Mouse (Mus musculus): Measurements from ENCODE around the gene Lamc3.

Gene Lamc3

GRCm38 (mm10) chr2:31925936-31926335 is 38.8 kb downstream of the Lamc3 start:
- intact Hi-C loops (cut with DNase I), result no loop called here

- intact Hi-C loops (cut with DNase I), result no loop called here
Measured at GRCm38 (mm10) chr2:31929664-31930063, 42.6 kb downstream of the Lamc3 start.

- intact Hi-C loops (cut with DNase I), result no loop called here
Measured at GRCm38 (mm10) chr2:31934551-31934950, 47.5 kb downstream of the Lamc3 start.

- intact Hi-C loops (cut with DNase I), result no loop called here
Measured at GRCm38 (mm10) chr2:31935054-31935453, 48.0 kb downstream of the Lamc3 start.

- intact Hi-C loops (cut with DNase I), result no loop called here
Measured at GRCm38 (mm10) chr2:31938298-31938697, 51.2 kb downstream of the Lamc3 start.

GRCm38 (mm10) chr2:31943011-31943410 is 55.9 kb downstream of the Lamc3 start:
- intact Hi-C loops (cut with DNase I), result no loop called here

- intact Hi-C loops (cut with DNase I), result no loop called here
Measured at GRCm38 (mm10) chr2:31945580-31945979, 58.5 kb downstream of the Lamc3 start.

- intact Hi-C loops (cut with DNase I), result no loop called here
Measured at GRCm38 (mm10) chr2:31948392-31948791, 61.3 kb downstream of the Lamc3 start.

- intact Hi-C loops (cut with DNase I), result no loop called here
Measured at GRCm38 (mm10) chr2:31948801-31949200, 61.7 kb downstream of the Lamc3 start.

- intact Hi-C loops (cut with DNase I), result no loop called here
Measured at GRCm38 (mm10) chr2:31950058-31950871, 63.2 kb downstream of the Lamc3 start, which contains the start of gene Aif1l. Gene Aif1l (plus strand): TSS chr2:31950139.

- intact Hi-C loops (cut with DNase I), result no loop called here
Measured at GRCm38 (mm10) chr2:31950966-31951365, 63.9 kb downstream of the Lamc3 start.

GRCm38 (mm10) chr2:31952236-31952635 is 65.1 kb downstream of the Lamc3 start:
- intact Hi-C loops (cut with DNase I), result no loop called here

GRCm38 (mm10) chr2:31952725-31953124 is 65.6 kb downstream of the Lamc3 start:
- intact Hi-C loops (cut with DNase I), result no loop called here

GRCm38 (mm10) chr2:31953687-31954086 is 66.6 kb downstream of the Lamc3 start:
- intact Hi-C loops (cut with DNase I), result no loop called here

GRCm38 (mm10) chr2:31954779-31955181 is 67.7 kb downstream of the Lamc3 start:
- intact Hi-C loops (cut with DNase I), result no loop called here

- intact Hi-C loops (cut with DNase I), result no loop called here
Measured at GRCm38 (mm10) chr2:31955686-31956085, 68.6 kb downstream of the Lamc3 start.

- intact Hi-C loops (cut with DNase I), result no loop called here
Measured at GRCm38 (mm10) chr2:31957211-31957610, 70.1 kb downstream of the Lamc3 start.

GRCm38 (mm10) chr2:31960986-31961385 is 73.9 kb downstream of the Lamc3 start:
- intact Hi-C loops (cut with DNase I), result no loop called here

GRCm38 (mm10) chr2:31961791-31962222 is 74.7 kb downstream of the Lamc3 start:
- intact Hi-C loops (cut with DNase I), result no loop called here

GRCm38 (mm10) chr2:31962501-31963224 is 75.6 kb downstream of the Lamc3 start:
- intact Hi-C loops (cut with DNase I), result no loop called here

- intact Hi-C loops (cut with DNase I), result no loop called here
Measured at GRCm38 (mm10) chr2:31963491-31963890, 76.4 kb downstream of the Lamc3 start.

- intact Hi-C loops (cut with DNase I), result no loop called here
Measured at GRCm38 (mm10) chr2:31964191-31964590, 77.1 kb downstream of the Lamc3 start.
